Mouse (Mus musculus) adipocyte (in vitro differentiated cells): Measurements from ENCODE around the gene Fam216b.

Experiments used
- DNase-seq: peaks from one replicate; pipeline ENCODE4 v3.0.0-alpha.2; 2016; ENCODE audit warnings: low spot score

The Fam216b gene

DNA sequence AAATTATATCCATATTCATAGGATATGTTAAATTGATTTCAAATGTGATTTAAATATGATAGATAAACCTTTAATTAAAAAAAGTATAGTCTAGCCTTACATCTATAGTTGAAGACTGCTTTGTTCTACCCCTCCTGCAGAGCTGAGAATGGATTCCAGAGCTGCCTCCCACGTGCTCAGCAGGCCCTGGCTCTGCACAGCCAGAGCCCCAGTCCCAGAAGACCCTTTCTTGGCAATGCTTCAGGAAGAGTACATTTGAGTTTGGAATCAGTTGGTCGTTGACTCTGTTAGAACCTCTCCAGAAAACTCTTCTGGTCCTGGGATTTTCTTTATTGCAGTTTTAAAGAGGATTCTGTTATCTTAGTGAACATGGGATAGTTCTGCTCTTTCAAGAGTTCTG is 45.7 kb downstream of the Fam216b start:
- no peak for DNase-seq

GRCm38 (mm10) chr14:78041886-78042526 is 46.8 kb downstream of the Fam216b start:
- no peak for DNase-seq

GRCm38 (mm10) chr14:78040643-78041042 is 48.2 kb downstream of the Fam216b start:
- DNase-seq, result no peak

- no peak for DNase-seq
These were observed 49.9 kb downstream of the Fam216b start for GRCm38 (mm10) chr14:78038876-78039275.
